8 mouse cellular contexts compared by ENCODE assay signal in the genomic region with DNA sequence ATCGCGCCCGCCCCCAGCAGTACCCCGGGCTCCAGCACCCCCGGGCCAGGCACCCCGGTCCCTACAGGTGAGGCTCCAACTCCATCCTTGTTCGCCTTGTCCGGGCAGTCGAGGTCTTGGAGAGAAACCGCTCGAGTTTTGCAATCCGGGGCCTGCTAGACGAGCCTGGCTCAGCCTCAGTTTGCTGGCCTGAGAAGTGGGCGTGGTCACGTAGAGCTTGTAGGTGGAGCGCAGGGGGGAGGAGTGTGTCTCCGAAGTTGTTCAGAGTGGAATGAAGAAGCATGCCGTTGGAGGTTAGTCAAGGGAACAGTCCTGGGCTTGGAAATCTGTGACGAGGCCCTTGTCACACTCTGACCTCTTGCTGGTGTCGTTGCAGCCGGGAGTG. TPM values are rescaled to one million over a fixed set of nuclear protein-coding genes. Genes with fewer than 3 reads are reported as not detected.
DNase-seq lines count a peak whose midpoint lies in the region; ATAC-seq and TF ChIP-seq lines count a peak whose summit lies in the region.

No protein-coding gene starts in this region.

- 2% methylated on average over 21 of the region's 21 CpGs for WGBS in heart, embryonic 13.5 days
- WGBS in intestine, embryonic 16.5 days: under 1% methylated on average over 21 of the region's 21 CpGs
- 2% methylated on average over 21 of the region's 21 CpGs for WGBS in lung, embryonic 14.5 days
- WGBS in small intestine, adult 2 months: 2% methylated on average over 21 of the region's 21 CpGs

- peak; percentile 48 for ATAC-seq in heart, embryonic 13.5 days (ENCODE audit: extremely low read depth, insufficient number of reproducible peaks, low FRiP score, low TSS enrichment)
- peak; percentile 62 for ATAC-seq in erythroblast, adult 5-6 weeks (replicated peaks; ENCODE audit: low FRiP score, poor library complexity, severe bottlenecking)
- ATAC-seq in intestine, embryonic 16.5 days: peak; percentile 72
- ATAC-seq in lung, embryonic 14.5 days (ENCODE audit: insufficient read depth): peak; percentile 40

- 0 out of 2 replicates have a peak, but pooled peaks cover 3% of the 10 kb centered on the region for H3K36me3 ChIP-seq in heart, embryonic 13.5 days
- H3K36me3 ChIP-seq in intestine, embryonic 16.5 days (ENCODE audit: control insufficient read depth, insufficient read depth, low read length): no peaks in the 10 kb centered on the region
- H3K36me3 ChIP-seq in lung, embryonic 14.5 days (ENCODE audit: insufficient read depth): no peaks in the 10 kb centered on the region
- H3K36me3 ChIP-seq in small intestine, adult 2 months (ENCODE audit: control insufficient read depth, insufficient read depth, low read length): peaks cover 7% of the 10 kb centered on the region; the same call in 1 of the 2 replicates

- H3K9me3 ChIP-seq in heart, embryonic 13.5 days: no peaks in the 10 kb centered on the region
- H3K9me3 ChIP-seq in intestine, embryonic 16.5 days (ENCODE audit: control insufficient read depth, low read length): no peaks in the 10 kb centered on the region
- no peaks in the 10 kb centered on the region for H3K9me3 ChIP-seq in lung, embryonic 14.5 days (ENCODE audit: low read depth, low read length)

- H3K4me2 ChIP-seq in heart, embryonic 13.5 days: peak overlapping the region; percentile 80
- peak overlapping the region; percentile 73 for H3K4me2 ChIP-seq in intestine, embryonic 16.5 days (ENCODE audit: low read depth, low read length)
- H3K4me2 ChIP-seq in lung, embryonic 14.5 days: peak overlapping the region; percentile 79

- H3K4me3 ChIP-seq in heart, embryonic 13.5 days: peak overlapping the region; percentile 76
- H3K4me3 ChIP-seq in intestine, embryonic 16.5 days (ENCODE audit: low read length): peak overlapping the region; percentile 70
- H3K4me3 ChIP-seq in lung, embryonic 14.5 days (ENCODE audit: low read depth, low read length): peak overlapping the region; percentile 63
- H3K4me3 ChIP-seq in small intestine, adult 2 months (ENCODE audit: low read depth, low read length): peak overlapping the region; percentile 81

- H3K9ac ChIP-seq in heart, embryonic 13.5 days: peak overlapping the region; percentile 79
- H3K9ac ChIP-seq in intestine, embryonic 16.5 days (ENCODE audit: low read depth, low read length): peak overlapping the region; percentile 76
- peak overlapping the region; percentile 46 for H3K9ac ChIP-seq in lung, embryonic 14.5 days

- no peak for TF ChIP-seq CTCF in lung, embryonic 14.5 days (IDR thresholded peaks at IDR 0.05; ENCODE audit: low read depth)
- TF ChIP-seq CTCF in small intestine, adult 2 months (IDR thresholded peaks at IDR 0.05; ENCODE audit: extremely low read depth, insufficient read length, insufficient replicate concordance, low read depth, low read length): no peak

- no peak for DNase-seq in heart, postnatal 4 days
- DNase-seq in MEL-GATA-1-ER (ENCODE audit: extremely low read depth, low read depth): peak; percentile 75
- peak; percentile 86 for DNase-seq in lung, embryonic 14.5 days
- no peak for DNase-seq in right cerebral cortex, adult 2 months (ENCODE audit: low spot score in 2 of 2)

- peaks cover 30% of the 10 kb centered on the region for H3K27me3 ChIP-seq in heart, embryonic 13.5 days (replicated peaks)
- 0 out of 2 replicates have a peak, but pooled peaks cover 4% of the 10 kb centered on the region for H3K27me3 ChIP-seq in intestine, embryonic 16.5 days (replicated peaks; ENCODE audit: control insufficient read depth, insufficient read depth, low read length)
- H3K27me3 ChIP-seq in lung, embryonic 14.5 days (ENCODE audit: insufficient read depth, low read length): peaks cover 31% of the 10 kb centered on the region
- H3K27me3 ChIP-seq in small intestine, adult 2 months (ENCODE audit: control insufficient read depth, insufficient read depth, low read length): no peaks in the 10 kb centered on the region

- TF ChIP-seq POLR2A in small intestine, adult 2 months (IDR thresholded peaks at IDR 0.05; ENCODE audit: low read depth, low read length): no peak; the same call in 1 of the 2 replicates

- peaks cover 49% of the 10 kb centered on the region for H3K4me1 ChIP-seq in heart, embryonic 13.5 days
- H3K4me1 ChIP-seq in intestine, embryonic 16.5 days (ENCODE audit: control insufficient read depth, insufficient read depth, low read length): peaks cover 36% of the 10 kb centered on the region
- H3K4me1 ChIP-seq in lung, embryonic 14.5 days (ENCODE audit: insufficient read depth): peaks cover 13% of the 10 kb centered on the region; the same call in 1 of the 2 replicates
- H3K4me1 ChIP-seq in small intestine, adult 2 months (ENCODE audit: control insufficient read depth, insufficient read depth, insufficient read length, low read length): peaks cover 35% of the 10 kb centered on the region

- H3K27ac ChIP-seq in heart, embryonic 13.5 days (replicated peaks): peak overlapping the region; percentile 76
- H3K27ac ChIP-seq in intestine, embryonic 16.5 days (ENCODE audit: low read length): peak overlapping the region; percentile 90
- H3K27ac ChIP-seq in lung, embryonic 14.5 days (ENCODE audit: low read depth): peak overlapping the region; percentile 81
- H3K27ac ChIP-seq in small intestine, adult 2 months (ENCODE audit: insufficient read depth, low read depth, low read length): peak overlapping the region; percentile 88

RNA-seq across cellular contexts. Expression of a gene that starts 0.5 kb away (rescaled TPM):
- 64.5 and 64.9 TPM in 2 replicates for polyA plus RNA-seq in heart, embryonic 13.5 days (2015; fragmentation: Nextera tagmentation; extraction: Ambion mirVana)
- 10 to 100 TPM; 22.4 to 23.6 TPM for total RNA-seq in heart, postnatal 4 days (2021)
- total RNA-seq in erythroblast, adult 5-6 weeks (2015; ENCODE audit: low replicate concordance): 51.9 and 92.4 TPM in 2 replicates
- 11.8 and 18.7 TPM in 2 replicates for total RNA-seq in erythroblast, adult 5-6 weeks (2017; ENCODE audit: low replicate concordance)
- 159 TPM in 2 replicates for polyA plus RNA-seq in intestine, embryonic 16.5 days (2015; fragmentation: Nextera tagmentation; extraction: Ambion mirVana)
- 76.6 and 76.8 TPM in 2 replicates for polyA plus RNA-seq in lung, embryonic 14.5 days (2014; fragmentation: Nextera tagmentation; extraction: Ambion mirVana)
- polyA plus RNA-seq in small intestine, adult 2 months (2012; rRNA removed): 186 and 366 TPM in 2 replicates

RNA-seq across cellular contexts. Expression of a gene that starts 2.4 kb away (rescaled TPM):
- polyA plus RNA-seq in heart, embryonic 13.5 days (2015; fragmentation: Nextera tagmentation; extraction: Ambion mirVana): 18.2 and 21.8 TPM in 2 replicates
- 10 to 100 TPM; 41.8 to 42.9 TPM for total RNA-seq in heart, postnatal 4 days (2021)
- total RNA-seq in erythroblast, adult 5-6 weeks (2015; ENCODE audit: low replicate concordance): 20.1 and 32.7 TPM in 2 replicates
- 17.0 and 19.7 TPM in 2 replicates for total RNA-seq in erythroblast, adult 5-6 weeks (2017; ENCODE audit: low replicate concordance)
- polyA plus RNA-seq in intestine, embryonic 16.5 days (2015; fragmentation: Nextera tagmentation; extraction: Ambion mirVana): 17.5 and 19.7 TPM in 2 replicates
- 5.5 and 7.3 TPM in 2 replicates for polyA plus RNA-seq in lung, embryonic 14.5 days (2014; fragmentation: Nextera tagmentation; extraction: Ambion mirVana)
- polyA plus RNA-seq in small intestine, adult 2 months (2012; rRNA removed): 108 and 197 TPM in 2 replicates

RNA-seq across cellular contexts. Expression of a gene that starts 16.1 kb away (rescaled TPM):
- not detected in 2 replicates for polyA plus RNA-seq in heart, embryonic 13.5 days (2015; fragmentation: Nextera tagmentation; extraction: Ambion mirVana)
- not detected for total RNA-seq in heart, postnatal 4 days (2021)
- total RNA-seq in erythroblast, adult 5-6 weeks (2015; ENCODE audit: low replicate concordance): not detected in 2 replicates
- not detected in 2 replicates for total RNA-seq in erythroblast, adult 5-6 weeks (2017; ENCODE audit: low replicate concordance)
- 2.1 and 3.1 TPM in 2 replicates for polyA plus RNA-seq in intestine, embryonic 16.5 days (2015; fragmentation: Nextera tagmentation; extraction: Ambion mirVana)
- polyA plus RNA-seq in lung, embryonic 14.5 days (2014; fragmentation: Nextera tagmentation; extraction: Ambion mirVana): not detected in 2 replicates
- polyA plus RNA-seq in small intestine, adult 2 months (2012; rRNA removed): 24.8 TPM in 1 of 2 replicates, not detected in the other

RNA-seq across cellular contexts. Expression of a gene that starts 28.2 kb away (rescaled TPM):
- polyA plus RNA-seq in heart, embryonic 13.5 days (2015; fragmentation: Nextera tagmentation; extraction: Ambion mirVana): 84.3 and 96.3 TPM in 2 replicates
- total RNA-seq in heart, postnatal 4 days (2021): 10 to 100 TPM; 54.6 to 55.7 TPM
- 35.7 and 52.1 TPM in 2 replicates for total RNA-seq in erythroblast, adult 5-6 weeks (2015; ENCODE audit: low replicate concordance)
- total RNA-seq in erythroblast, adult 5-6 weeks (2017; ENCODE audit: low replicate concordance): 20.9 and 49.9 TPM in 2 replicates
- 78.4 and 81.2 TPM in 2 replicates for polyA plus RNA-seq in intestine, embryonic 16.5 days (2015; fragmentation: Nextera tagmentation; extraction: Ambion mirVana)
- 93.5 and 94.5 TPM in 2 replicates for polyA plus RNA-seq in lung, embryonic 14.5 days (2014; fragmentation: Nextera tagmentation; extraction: Ambion mirVana)
- 41.3 and 59.8 TPM in 2 replicates for polyA plus RNA-seq in small intestine, adult 2 months (2012; rRNA removed)

RNA-seq across cellular contexts. Expression of a gene that starts 38.1 kb away (rescaled TPM):
- polyA plus RNA-seq in heart, embryonic 13.5 days (2015; fragmentation: Nextera tagmentation; extraction: Ambion mirVana): 0.29 and 0.61 TPM in 2 replicates
- not detected for total RNA-seq in heart, postnatal 4 days (2021)
- 4.2 and 30.2 TPM in 2 replicates for total RNA-seq in erythroblast, adult 5-6 weeks (2015; ENCODE audit: low replicate concordance)
- 8.4 and 11.1 TPM in 2 replicates for total RNA-seq in erythroblast, adult 5-6 weeks (2017; ENCODE audit: low replicate concordance)
- polyA plus RNA-seq in intestine, embryonic 16.5 days (2015; fragmentation: Nextera tagmentation; extraction: Ambion mirVana): 15.1 and 18.1 TPM in 2 replicates
- not detected in 2 replicates for polyA plus RNA-seq in lung, embryonic 14.5 days (2014; fragmentation: Nextera tagmentation; extraction: Ambion mirVana)
- 11.8 and 15.0 TPM in 2 replicates for polyA plus RNA-seq in small intestine, adult 2 months (2012; rRNA removed)

Comparison
In these comparisons a context has a peak if more than half of its experiments do, and no peak if none do; other contexts are left out.
1. DNase-seq: peak in MEL-GATA-1-ER (single experiment) and lung, embryonic 14.5 days (single experiment); none in heart, postnatal 4 days (single experiment) and right cerebral cortex, adult 2 months (0 of 2).
2. Peak in every context shown above with its lines, with median percentiles within 50 percentile points of each other: ATAC-seq, H3K27ac ChIP-seq, H3K4me2 ChIP-seq, H3K4me3 ChIP-seq and H3K9ac ChIP-seq.